Mouse (Mus musculus): ENCODE data around the gene Pcna.

GRCm38 (mm10) chr2:132253603-132254002, 489 bp upstream of the Pcna start:
- TF ChIP-seq CTCF (IDR thresholded peaks at IDR 0.05; ENCODE audit: low read depth, low read length) (no peak), GATA1 (IDR thresholded peaks at IDR 0.05; ENCODE audit: borderline replicate concordance, low read length) (no peak), TAL1 (conservative IDR thresholded peaks at IDR 0.05; ENCODE audit: low read depth, low read length) (no peak), POLR2AphosphoS5 (IDR thresholded peaks at IDR 0.05; ENCODE audit: insufficient replicate concordance, low read depth, low read length) (no peak)

Measured in G1E (cell line).